Mouse (Mus musculus): Measurements from ENCODE around the gene Top1. TPM values are rescaled to one million over a fixed set of nuclear protein-coding genes. Genes with fewer than 3 reads are reported as not detected.
A peak's percentile ranks its signal among the peaks of the same experiment; 100 is the strongest.

Top1 gene
- polyA plus RNA-seq, 1 experiment from 2014 or later: 123 TPM

DNA sequence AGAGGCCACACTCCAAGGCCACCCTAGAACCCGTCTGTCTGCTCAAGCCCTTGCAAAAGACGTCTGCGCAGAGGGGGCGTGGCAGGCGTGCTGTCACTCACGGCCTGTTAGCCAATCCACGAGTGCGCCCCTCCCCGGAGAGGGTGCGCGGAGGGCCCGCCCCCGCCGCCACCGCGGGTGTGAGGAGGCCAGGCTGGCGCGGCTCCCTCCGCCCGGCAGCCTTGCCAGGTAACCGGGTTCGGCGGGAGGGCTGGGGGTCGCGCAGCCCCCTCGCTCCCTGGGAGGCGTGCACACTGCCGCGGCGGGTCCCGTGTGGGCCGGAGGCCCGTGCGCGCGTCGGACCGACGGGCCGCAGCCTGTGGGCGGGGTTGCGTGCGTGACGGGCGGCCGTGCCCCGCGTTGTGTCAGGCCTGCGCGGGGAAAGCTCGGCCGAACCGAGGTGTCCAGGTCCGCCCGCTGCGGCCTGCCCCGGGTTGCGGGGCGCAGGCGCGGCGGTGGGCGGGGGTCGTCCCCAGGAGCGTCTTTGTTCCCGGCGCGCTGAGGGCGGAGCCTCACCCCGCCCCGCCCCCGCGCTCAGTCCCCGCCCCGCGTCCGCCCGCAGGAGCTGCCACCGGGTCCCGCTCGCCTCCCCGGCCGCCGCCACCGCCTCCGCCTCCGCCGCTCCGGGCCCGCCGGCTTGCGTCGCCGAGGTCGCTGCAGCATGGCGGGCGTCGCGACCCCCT is 85.6 kb downstream of the Top1 start, which contains the start of gene Plcg1:
Gene Plcg1, plus strand, starts transcription at position 184 of the 722 bp plus-strand sequence.
- Histone ChIP-seq H3K9ac (ENCODE audit: low read depth, low read length) (peak within 1 kb of the TSS; percentile 98), H3K9me3 (ENCODE audit: control insufficient read depth, low read length) (no peaks in the 10 kb centered on the region), H3K4me1 (replicated peaks; ENCODE audit: control insufficient read depth, insufficient read depth, low read length) (peaks cover 7% of the 10 kb centered on the region; the same call in 1 of the 2 replicates), H3K27me3 (ENCODE audit: control insufficient read depth, insufficient read depth, low read length) (no peaks in the 10 kb centered on the region), H3K36me3 (ENCODE audit: control insufficient read depth, insufficient read depth, low read length) (peaks cover 6% of the 10 kb centered on the region; the same call in 1 of the 2 replicates), H3K4me2 (replicated peaks; ENCODE audit: low read depth, low read length) (peak within 1 kb of the TSS; percentile 91), H3K4me3 (ENCODE audit: low read depth, low read length) (peak within 1 kb of the TSS; percentile 90), H3K27ac (ENCODE audit: low read depth, low read length) (peak within 1 kb of the TSS; percentile 95)
- peak; percentile 96 for ATAC-seq (ENCODE audit: low FRiP score)
- under 1% methylated on average over 66 of the region's 99 CpGs for WGBS
- DNase-seq (ENCODE audit: low spot score): peak; percentile 97

DNA sequence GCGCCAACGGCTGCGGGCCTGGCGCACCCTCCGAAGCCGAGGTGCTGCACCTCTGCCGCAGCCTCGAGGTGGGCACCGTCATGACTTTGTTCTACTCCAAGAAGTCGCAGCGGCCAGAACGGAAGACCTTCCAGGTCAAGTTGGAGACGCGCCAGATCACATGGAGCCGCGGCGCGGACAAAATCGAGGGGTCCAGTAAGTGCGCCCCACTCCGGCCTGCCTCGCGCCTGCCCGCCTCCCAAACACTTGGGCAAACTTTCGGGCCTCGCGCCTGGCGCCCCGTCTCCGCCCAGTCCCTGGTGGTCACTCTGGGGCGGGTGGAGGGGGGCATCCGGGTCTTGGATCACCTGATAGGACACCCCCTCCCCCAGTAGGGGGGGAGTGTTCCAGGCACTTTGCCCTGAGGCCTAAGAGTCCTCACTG is 86.2 kb downstream of the Top1 start:
- Histone ChIP-seq H3K4me1 (replicated peaks; ENCODE audit: control insufficient read depth, insufficient read depth, low read length) (peaks cover 7% of the 10 kb centered on the region; the same call in 1 of the 2 replicates), H3K9me3 (ENCODE audit: control insufficient read depth, low read length) (no peaks in the 10 kb centered on the region), H3K9ac (ENCODE audit: low read depth, low read length) (peak overlapping the region; percentile 98), H3K4me3 (ENCODE audit: low read depth, low read length) (peak overlapping the region; percentile 90), H3K4me2 (replicated peaks; ENCODE audit: low read depth, low read length) (peak overlapping the region; percentile 91), H3K36me3 (ENCODE audit: control insufficient read depth, insufficient read depth, low read length) (peaks cover 6% of the 10 kb centered on the region; the same call in 1 of the 2 replicates), H3K27ac (ENCODE audit: low read depth, low read length) (peak overlapping the region; percentile 95), H3K27me3 (ENCODE audit: control insufficient read depth, insufficient read depth, low read length) (no peaks in the 10 kb centered on the region)
- WGBS: under 1% methylated on average over 32 of the region's 32 CpGs
- ATAC-seq (ENCODE audit: low FRiP score) (peak; percentile 26), DNase-seq (ENCODE audit: low spot score) (peak; percentile 66)

GRCm38 (mm10) chr2:160732420-160732995 is 86.8 kb downstream of the Top1 start:
- H3K4me3 ChIP-seq (ENCODE audit: low read depth, low read length): peak overlapping the region; percentile 90
- no peak for ATAC-seq (ENCODE audit: low FRiP score)
- H3K36me3 ChIP-seq (ENCODE audit: control insufficient read depth, insufficient read depth, low read length): peaks cover 6% of the 10 kb centered on the region; the same call in 1 of the 2 replicates
- no peaks in the 10 kb centered on the region for H3K9me3 ChIP-seq (ENCODE audit: control insufficient read depth, low read length)
- H3K9ac ChIP-seq (ENCODE audit: low read depth, low read length): peak overlapping the region; percentile 98
- H3K27me3 ChIP-seq (ENCODE audit: control insufficient read depth, insufficient read depth, low read length): no peaks in the 10 kb centered on the region
- peak; percentile 12 for DNase-seq (ENCODE audit: low spot score)
- H3K4me2 ChIP-seq (replicated peaks; ENCODE audit: low read depth, low read length): peak overlapping the region; percentile 91
- H3K4me1 ChIP-seq (replicated peaks; ENCODE audit: control insufficient read depth, insufficient read depth, low read length): peaks cover 7% of the 10 kb centered on the region; the same call in 1 of the 2 replicates
- H3K27ac ChIP-seq (ENCODE audit: low read depth, low read length): no peak overlapping the region
- 51% methylated on average over 8 of the region's 9 CpGs for WGBS

DNA sequence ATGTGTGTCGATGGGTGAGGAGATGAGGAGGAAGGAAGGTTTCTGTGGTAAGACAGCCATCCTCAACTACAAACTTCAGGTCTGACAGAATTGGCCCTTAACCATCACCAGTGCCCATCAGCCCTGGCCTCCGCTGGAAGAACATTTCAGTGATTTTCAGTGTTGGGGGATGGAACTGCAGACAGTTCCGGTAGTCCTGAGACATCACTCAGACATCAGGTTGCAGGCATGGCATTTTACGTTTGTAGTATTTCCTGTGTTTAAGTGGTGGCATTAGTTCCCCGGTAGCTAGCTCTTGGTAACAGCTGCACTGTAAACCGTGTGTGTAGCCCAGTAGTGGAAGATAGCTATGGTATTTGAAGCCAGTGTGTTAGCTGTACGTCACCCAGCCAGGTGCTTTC is 87.4 kb downstream of the Top1 start:
- H3K27me3 ChIP-seq (ENCODE audit: control insufficient read depth, insufficient read depth, low read length): no peaks in the 10 kb centered on the region
- H3K4me1 ChIP-seq (replicated peaks; ENCODE audit: control insufficient read depth, insufficient read depth, low read length): peaks cover 7% of the 10 kb centered on the region; the same call in 1 of the 2 replicates
- H3K4me2 ChIP-seq (replicated peaks; ENCODE audit: low read depth, low read length): peak overlapping the region; percentile 91
- H3K36me3 ChIP-seq (ENCODE audit: control insufficient read depth, insufficient read depth, low read length): peaks cover 6% of the 10 kb centered on the region; the same call in 1 of the 2 replicates
- H3K9ac ChIP-seq (ENCODE audit: low read depth, low read length): peak overlapping the region; percentile 44; the same call in 1 of the 2 replicates
- ATAC-seq (ENCODE audit: low FRiP score): no peak
- H3K9me3 ChIP-seq (ENCODE audit: control insufficient read depth, low read length): no peaks in the 10 kb centered on the region
- H3K4me3 ChIP-seq (ENCODE audit: low read depth, low read length): peak overlapping the region; percentile 90
- no peak overlapping the region for H3K27ac ChIP-seq (ENCODE audit: low read depth, low read length)
- no peak for DNase-seq (ENCODE audit: low spot score)
- 75% methylated on average over 7 of the region's 7 CpGs for WGBS

- 91% methylated on average over 3 of the region's 3 CpGs for WGBS
- Histone ChIP-seq H3K4me2 (replicated peaks; ENCODE audit: low read depth, low read length) (no peak overlapping the region), H3K27me3 (ENCODE audit: control insufficient read depth, insufficient read depth, low read length) (no peaks in the 10 kb centered on the region), H3K36me3 (ENCODE audit: control insufficient read depth, insufficient read depth, low read length) (peaks cover 6% of the 10 kb centered on the region; the same call in 1 of the 2 replicates), H3K4me1 (replicated peaks; ENCODE audit: control insufficient read depth, insufficient read depth, low read length) (peaks cover 7% of the 10 kb centered on the region; the same call in 1 of the 2 replicates), H3K9me3 (ENCODE audit: control insufficient read depth, low read length) (no peaks in the 10 kb centered on the region), H3K4me3 (ENCODE audit: low read depth, low read length) (no peak overlapping the region), H3K27ac (ENCODE audit: low read depth, low read length) (no peak overlapping the region), H3K9ac (ENCODE audit: low read depth, low read length) (no peak overlapping the region)
- no peak for ATAC-seq (ENCODE audit: low FRiP score)
- DNase-seq (ENCODE audit: low spot score): no peak
Observed at GRCm38 (mm10) chr2:160734331-160734730, 88.6 kb downstream of the Top1 start.

DNA sequence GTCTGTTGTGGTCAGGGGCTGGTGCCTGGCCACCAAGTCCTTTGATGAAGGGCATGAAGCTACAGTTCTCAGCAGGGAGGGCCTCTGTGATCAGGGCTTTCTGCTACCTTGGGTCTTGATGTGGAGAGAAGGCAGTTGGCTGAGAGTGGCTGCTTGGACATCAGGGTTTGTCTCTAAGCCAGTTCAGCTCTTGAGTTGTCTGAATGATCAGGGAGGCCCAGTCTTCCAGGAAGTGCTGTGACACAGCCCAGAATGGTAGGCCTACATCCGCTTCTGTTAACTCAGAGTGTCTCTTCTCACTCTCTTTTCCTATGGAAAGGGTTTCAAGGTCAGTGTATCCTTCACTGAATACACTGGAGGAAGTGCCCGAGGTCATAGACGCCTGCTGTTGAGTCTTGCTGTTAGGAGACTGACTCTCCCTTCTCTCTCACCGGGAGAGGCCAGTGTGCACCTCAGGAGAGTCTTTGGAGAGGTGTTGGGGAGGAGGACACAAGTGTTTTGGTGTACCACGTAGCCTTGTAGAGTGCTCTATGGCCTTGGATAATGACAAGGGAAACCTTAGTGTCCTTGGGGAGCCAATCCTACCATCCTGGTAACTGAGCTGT is 90.1 kb downstream of the Top1 start:
- DNase-seq (ENCODE audit: low spot score) (no peak), ATAC-seq (ENCODE audit: low FRiP score) (no peak)
- no peaks in the 10 kb centered on the region for H3K27me3 ChIP-seq (ENCODE audit: control insufficient read depth, insufficient read depth, low read length)
- peaks cover 6% of the 10 kb centered on the region; the same call in 1 of the 2 replicates for H3K36me3 ChIP-seq (ENCODE audit: control insufficient read depth, insufficient read depth, low read length)
- no peaks in the 10 kb centered on the region for H3K9me3 ChIP-seq (ENCODE audit: control insufficient read depth, low read length)
- H3K9ac ChIP-seq (ENCODE audit: low read depth, low read length): no peak overlapping the region
- no peak overlapping the region for H3K27ac ChIP-seq (ENCODE audit: low read depth, low read length)
- H3K4me1 ChIP-seq (replicated peaks; ENCODE audit: control insufficient read depth, insufficient read depth, low read length): peaks cover 10% of the 10 kb centered on the region; the same call in 1 of the 2 replicates
- no peak overlapping the region for H3K4me3 ChIP-seq (ENCODE audit: low read depth, low read length)
- H3K4me2 ChIP-seq (replicated peaks; ENCODE audit: low read depth, low read length): no peak overlapping the region
- WGBS: 90% methylated on average over 5 of the region's 5 CpGs

GRCm38 (mm10) chr2:160736466-160736865 is 90.8 kb downstream of the Top1 start:
- DNase-seq (ENCODE audit: low spot score) (no peak), ATAC-seq (ENCODE audit: low FRiP score) (no peak)
- no peak overlapping the region for H3K27ac ChIP-seq (ENCODE audit: low read depth, low read length)
- WGBS: 85% methylated on average over 3 of the region's 3 CpGs
- H3K36me3 ChIP-seq (ENCODE audit: control insufficient read depth, insufficient read depth, low read length): peaks cover 6% of the 10 kb centered on the region; the same call in 1 of the 2 replicates
- H3K9me3 ChIP-seq (ENCODE audit: control insufficient read depth, low read length): no peaks in the 10 kb centered on the region
- no peak overlapping the region for H3K4me2 ChIP-seq (replicated peaks; ENCODE audit: low read depth, low read length)
- H3K9ac ChIP-seq (ENCODE audit: low read depth, low read length): no peak overlapping the region
- no peaks in the 10 kb centered on the region for H3K27me3 ChIP-seq (ENCODE audit: control insufficient read depth, insufficient read depth, low read length)
- peaks cover 10% of the 10 kb centered on the region; the same call in 1 of the 2 replicates for H3K4me1 ChIP-seq (replicated peaks; ENCODE audit: control insufficient read depth, insufficient read depth, low read length)
- H3K4me3 ChIP-seq (ENCODE audit: low read depth, low read length): no peak overlapping the region

GRCm38 (mm10) chr2:160738354-160738753 is 92.7 kb downstream of the Top1 start:
- Histone ChIP-seq H3K4me1 (replicated peaks; ENCODE audit: control insufficient read depth, insufficient read depth, low read length) (peaks cover 3% of the 10 kb centered on the region; the same call in 1 of the 2 replicates), H3K9ac (ENCODE audit: low read depth, low read length) (no peak overlapping the region), H3K36me3 (ENCODE audit: control insufficient read depth, insufficient read depth, low read length) (peaks cover 6% of the 10 kb centered on the region; the same call in 1 of the 2 replicates), H3K27ac (ENCODE audit: low read depth, low read length) (no peak overlapping the region; the same call in 1 of the 2 replicates), H3K27me3 (ENCODE audit: control insufficient read depth, insufficient read depth, low read length) (no peaks in the 10 kb centered on the region), H3K9me3 (ENCODE audit: control insufficient read depth, low read length) (no peaks in the 10 kb centered on the region), H3K4me2 (replicated peaks; ENCODE audit: low read depth, low read length) (no peak overlapping the region), H3K4me3 (ENCODE audit: low read depth, low read length) (no peak overlapping the region)
- DNase-seq (ENCODE audit: low spot score): no peak
- ATAC-seq (ENCODE audit: low FRiP score): no peak
- WGBS: 91% methylated on average over 5 of the region's 5 CpGs

Measured in hindbrain, embryonic 11.5 days (tissue).